Mouse (Mus musculus) MEL-GATA-1-ER (cell line): ENCODE data around the gene Nupr1.

ENCODE experiments used
- DNase-seq: peaks from one replicate; pipeline ENCODE4 v3.0.0-alpha.2; 2012; ENCODE audit warnings: low read depth; ENCODE audit errors: extremely low read depth

The Nupr1 gene

GRCm38 (mm10) chr7:126630824-126631518 is at the start of gene Nupr1:
TSS of gene Nupr1 (minus strand) at chr7:126630861.
- no peak for DNase-seq

DNA sequence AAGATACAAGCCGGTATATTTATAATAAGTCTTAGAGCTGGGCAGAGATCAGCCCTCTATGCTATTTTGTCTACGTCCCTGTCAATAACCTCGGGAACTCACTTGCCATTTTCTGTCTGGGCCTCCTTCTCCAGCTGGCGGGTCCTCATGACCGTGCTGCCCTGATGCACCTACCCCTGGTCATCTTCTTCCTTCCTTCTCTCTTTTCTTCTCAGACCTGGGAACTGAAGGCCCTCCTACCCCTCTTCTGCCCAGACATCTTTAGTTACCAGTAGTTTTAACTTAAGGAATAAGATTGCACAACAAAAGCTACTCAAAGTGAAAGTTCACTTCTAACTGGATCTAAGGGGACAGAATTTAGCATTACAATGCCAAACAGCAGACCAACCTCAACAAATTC is 49.0 kb upstream of the Nupr1 start:
- DNase-seq, result no peak

DNA sequence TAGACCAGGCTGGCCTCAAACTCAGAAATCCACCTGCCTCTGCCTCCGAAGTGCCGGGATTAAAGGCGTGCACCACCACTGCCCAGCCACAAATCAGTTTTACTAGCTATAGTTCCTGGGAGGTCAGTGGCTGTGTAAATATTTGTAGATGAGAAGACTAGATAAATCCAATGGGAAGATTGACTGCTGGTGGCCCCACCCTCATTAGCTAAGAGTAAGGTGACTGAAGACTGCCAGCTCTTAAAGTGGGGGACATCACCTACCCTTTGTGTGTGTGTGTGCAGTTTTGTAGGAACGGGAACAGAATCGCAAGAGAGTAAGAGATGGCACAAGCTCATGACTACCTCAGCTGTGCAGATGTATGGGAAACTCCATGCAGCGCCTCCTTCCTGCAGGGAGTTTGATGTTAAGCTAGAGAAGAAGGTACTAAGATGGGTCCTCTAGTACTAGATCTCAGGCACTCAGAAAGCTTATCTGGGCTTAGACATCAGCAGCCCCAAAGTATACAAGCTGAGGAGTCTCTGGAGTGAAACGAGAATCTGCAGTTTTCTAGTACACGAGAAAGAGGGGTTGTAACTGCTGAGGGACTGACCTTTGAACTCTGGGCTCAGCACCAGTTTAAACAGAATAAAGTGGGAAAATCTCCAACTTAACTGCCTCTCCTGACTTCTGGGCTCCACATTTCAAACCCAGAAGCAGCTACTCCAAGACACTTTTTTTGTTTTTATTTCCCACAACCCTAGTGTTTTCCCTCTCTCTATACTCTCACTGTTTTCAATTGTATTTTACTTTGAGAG is 48.1 kb upstream of the Nupr1 start:
- no peak for DNase-seq

DNA sequence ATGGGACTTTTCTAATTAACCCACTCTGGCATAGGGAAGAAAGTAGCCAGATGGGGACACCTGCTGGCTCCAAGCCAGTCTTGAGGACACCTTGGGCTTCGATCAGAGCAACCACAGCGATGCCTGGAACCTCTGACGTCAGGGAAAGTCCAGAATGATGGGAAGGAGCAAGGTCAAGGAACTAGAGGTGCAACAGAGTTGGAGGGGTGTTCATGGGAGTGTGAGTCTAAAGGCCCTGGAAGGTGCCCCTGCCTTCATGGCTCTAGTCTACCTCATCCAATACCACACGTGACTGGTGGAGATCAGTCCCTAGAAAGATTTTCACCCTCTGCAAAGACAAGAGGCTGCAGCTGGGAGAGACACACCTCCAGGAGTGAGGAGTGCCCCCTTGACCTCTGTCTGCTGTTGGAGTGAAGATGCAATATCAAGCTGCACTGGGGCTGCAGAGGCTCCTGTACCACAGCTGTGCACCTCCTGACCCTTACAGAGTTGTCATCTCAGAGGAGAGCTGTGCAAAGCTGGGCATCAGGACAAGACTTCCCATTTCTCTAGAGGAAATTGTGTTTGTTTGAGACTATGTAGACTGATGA is 46.1 kb upstream of the Nupr1 start:
- no peak for DNase-seq

GRCm38 (mm10) chr7:126676207-126676606 is 45.5 kb upstream of the Nupr1 start, which contains the start of gene Sult1a1:
TSS of gene Sult1a1 (minus strand) at chr7:126676432.
- DNase-seq, result no peak

DNA sequence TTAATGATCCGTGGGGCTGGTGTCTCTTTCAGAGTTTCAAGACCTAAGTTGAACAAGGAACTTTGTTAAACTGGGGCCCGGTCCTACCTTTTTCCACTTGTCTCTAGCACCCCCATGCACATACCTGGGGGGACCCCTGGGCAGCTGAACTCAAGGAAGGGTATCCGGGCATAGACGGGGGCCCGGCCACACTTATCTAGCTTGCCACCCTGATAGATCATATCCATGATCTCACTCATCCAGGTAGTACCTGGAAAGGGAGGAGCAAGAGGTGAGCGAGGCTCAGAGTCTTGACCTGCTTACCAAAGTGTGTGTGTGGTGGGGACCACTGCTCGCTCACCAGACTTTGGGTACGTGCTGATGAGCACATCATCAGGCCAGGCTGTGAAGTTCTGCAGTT is 44.4 kb upstream of the Nupr1 start:
- no peak for DNase-seq

- DNase-seq, result no peak
Observed at GRCm38 (mm10) chr7:126672111-126672510, 41.5 kb upstream of the Nupr1 start.

DNA sequence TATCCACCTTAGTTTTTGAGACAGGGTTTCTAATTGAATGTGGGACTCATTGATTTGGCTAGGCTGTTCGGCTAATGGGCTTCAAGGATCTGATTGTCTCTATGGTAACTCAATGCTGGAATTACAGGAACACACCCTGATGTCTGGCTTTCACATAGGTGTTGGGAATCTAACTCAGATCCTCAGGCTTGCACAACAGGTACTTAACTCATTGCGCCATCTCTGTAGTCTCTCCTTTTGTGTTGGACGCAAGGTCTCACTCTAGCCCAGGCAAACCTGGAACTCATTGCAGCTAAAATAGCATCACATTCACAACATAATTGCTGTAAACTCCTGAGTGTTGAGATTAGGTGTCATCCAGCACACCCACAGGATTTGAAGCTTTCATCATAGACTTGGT is 39.5 kb upstream of the Nupr1 start:
- no peak for DNase-seq

DNA sequence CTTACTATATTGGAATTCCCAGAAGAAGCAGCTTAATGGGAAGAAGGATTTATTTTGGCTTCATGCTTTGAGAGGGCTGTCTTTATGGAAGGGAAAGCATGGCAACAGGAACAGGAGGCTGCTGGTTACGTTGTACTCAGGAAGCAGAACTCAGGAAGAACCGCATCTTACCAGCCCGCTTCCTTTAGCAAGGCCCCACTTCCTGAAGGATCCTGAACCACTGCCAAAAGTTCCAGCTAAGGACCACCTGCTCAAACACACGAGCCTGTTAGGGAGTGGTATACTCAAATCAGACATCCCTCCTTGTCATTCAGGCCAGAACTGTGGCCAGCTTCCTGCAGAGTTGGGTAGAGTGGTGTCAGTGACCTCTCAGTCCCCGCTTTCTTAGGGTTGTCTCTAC is 37.8 kb upstream of the Nupr1 start:
- DNase-seq, result no peak

DNA sequence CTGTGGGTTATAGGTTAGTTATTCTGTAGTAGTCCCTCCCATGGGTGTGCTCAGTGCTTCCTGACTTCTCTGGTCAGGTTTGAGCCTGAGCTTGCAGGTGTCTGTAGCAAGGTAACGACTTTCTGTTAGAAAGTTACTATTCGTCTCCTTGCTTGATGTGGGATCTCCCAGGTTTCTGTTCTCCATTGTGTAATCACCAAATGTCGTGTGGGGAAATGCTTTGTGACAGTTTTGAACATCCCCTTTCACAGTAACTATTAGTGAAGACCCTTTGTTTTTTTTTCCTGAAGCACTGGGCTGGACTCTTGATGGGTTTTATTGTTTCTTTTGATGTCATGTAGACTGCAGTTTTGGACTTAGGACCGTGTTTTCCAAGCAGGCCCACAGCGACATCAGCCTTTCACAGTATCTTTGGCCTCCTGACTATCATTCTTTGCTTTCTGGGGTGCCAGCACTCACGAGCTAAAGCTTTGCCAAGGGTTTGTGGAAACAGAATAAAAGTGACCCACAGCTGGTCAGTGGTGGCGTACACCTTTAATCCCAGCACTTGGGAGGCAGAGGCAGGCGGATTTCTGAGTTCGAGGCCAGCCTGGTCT is 36.9 kb upstream of the Nupr1 start:
- no peak for DNase-seq

GRCm38 (mm10) chr7:126665269-126665668 is 34.6 kb upstream of the Nupr1 start:
- DNase-seq, result no peak

- no peak for DNase-seq
Observed at GRCm38 (mm10) chr7:126663646-126664045, 33.0 kb upstream of the Nupr1 start.

GRCm38 (mm10) chr7:126659771-126660170 is 29.1 kb upstream of the Nupr1 start:
- no peak for DNase-seq

DNA sequence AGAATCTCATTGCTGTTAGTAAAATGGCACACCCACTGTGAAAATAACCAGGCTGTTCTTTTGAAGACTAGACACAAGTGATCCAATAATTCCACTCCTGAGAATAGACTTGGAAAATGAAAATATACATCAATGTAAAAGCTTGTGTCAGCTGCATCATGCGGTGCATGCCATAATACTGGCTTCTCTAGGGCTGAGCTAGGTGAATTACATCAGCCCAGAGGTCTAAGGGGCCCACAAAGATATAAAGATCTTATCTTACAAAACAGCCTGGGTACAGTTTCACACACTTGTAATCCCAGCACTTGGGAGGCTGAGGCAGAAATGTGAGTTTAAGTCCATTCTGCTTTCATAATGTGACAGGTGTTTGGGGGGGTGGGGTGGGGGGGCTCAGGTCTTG is 26.9 kb upstream of the Nupr1 start:
- no peak for DNase-seq

GRCm38 (mm10) chr7:126655695-126656094 is 25.0 kb upstream of the Nupr1 start:
- peak; percentile 47 for DNase-seq

DNA sequence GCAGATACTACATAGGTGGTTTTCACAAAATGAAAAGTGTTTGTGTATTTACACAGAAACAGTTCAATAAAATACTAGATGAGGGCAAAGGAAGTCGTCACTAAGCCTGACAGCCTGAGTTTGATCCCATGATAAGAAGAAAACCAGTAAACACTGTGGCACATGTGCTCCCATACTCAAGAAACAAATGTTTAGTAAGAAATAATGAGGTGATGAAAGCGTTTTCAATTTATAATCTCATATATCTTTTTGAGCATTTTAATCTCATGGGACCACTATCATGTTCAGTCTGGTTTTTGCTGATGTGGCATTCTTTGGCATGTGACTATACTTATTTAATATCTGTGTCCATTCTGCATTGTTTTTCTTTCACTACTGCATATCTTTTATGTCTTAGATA is 23.3 kb upstream of the Nupr1 start:
- no peak for DNase-seq

DNA sequence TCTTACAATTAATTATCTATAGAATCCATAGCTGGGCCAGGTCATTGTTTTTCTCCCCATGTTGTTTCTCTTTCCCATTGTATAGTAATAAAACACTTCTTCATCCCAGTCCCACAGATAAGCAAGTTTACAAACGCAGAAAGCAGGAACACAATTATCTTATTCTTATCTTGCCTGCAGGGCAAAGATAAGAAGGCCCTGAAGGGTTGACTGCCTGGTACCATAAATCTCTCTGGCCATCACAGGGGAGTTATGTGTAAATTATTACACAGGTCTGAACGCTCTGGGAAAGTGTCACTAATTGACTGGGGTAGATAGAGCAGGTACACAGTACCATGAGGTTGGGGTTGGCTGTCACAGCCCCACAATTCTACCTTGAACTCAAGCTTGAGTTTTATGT is 20.2 kb upstream of the Nupr1 start:
- no peak for DNase-seq

DNA sequence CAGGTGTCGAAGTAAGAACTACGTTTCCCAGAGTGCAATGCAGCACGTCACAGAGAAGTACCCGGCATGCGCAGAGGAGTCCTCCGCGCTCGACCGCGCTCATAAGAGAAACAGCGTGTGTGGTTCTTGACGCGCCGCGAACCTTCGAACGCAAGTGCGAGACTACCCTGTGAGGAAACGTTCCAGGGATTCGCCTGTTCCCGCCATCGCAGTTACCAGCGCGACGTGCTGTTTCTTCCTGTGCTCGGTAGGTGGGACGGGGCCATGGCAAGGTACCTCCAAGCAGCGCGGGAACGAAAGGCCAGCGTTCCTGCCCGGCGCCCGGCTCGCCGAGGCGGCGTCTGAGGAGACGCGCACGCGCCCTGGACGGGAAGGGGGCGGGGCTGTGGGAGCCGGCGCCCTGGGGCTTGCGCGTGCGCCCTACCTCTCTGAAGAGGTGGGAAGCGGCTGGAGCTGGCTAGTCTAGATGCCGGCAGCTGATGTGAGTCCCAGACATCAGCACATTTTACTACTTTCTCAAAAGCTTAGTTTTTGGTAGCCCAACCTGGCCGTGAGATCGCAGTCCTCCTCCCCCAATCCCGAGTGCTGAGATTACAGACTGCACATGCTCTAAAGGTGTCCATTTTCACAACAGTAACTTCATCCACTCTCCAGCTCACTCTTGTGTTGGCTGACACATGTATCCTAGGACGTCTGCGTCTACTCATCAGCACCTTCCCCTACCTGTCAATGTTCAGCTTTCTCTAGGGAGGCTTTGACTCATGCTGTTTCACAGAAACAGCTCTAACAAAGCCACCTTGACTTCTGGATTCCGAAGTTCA is 18.8 kb upstream of the Nupr1 start, which contains the start of gene Sgf29:
TSS of gene Sgf29 (plus strand) at position 79 of the 821 bp plus-strand sequence.
- DNase-seq, result peak; percentile 86

DNA sequence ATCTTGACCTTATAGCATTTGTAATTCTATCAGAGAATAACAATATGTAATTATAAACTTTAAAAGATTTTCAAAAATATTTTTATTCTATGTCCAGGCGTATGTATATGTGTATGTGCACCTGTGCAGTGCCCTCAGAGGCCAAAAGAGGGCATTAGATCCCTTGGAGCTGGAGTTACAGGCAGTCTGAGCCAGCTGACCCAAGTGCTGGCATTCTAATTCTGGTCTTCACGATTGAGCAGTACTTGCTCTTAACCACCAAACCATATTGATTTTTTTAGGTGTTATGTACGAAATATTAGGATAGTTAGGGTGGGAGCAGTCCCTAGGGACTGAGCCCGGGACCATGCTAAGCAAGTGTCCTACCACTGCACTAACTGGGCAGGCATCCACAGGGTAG is 17.8 kb upstream of the Nupr1 start:
- DNase-seq, result no peak

DNA sequence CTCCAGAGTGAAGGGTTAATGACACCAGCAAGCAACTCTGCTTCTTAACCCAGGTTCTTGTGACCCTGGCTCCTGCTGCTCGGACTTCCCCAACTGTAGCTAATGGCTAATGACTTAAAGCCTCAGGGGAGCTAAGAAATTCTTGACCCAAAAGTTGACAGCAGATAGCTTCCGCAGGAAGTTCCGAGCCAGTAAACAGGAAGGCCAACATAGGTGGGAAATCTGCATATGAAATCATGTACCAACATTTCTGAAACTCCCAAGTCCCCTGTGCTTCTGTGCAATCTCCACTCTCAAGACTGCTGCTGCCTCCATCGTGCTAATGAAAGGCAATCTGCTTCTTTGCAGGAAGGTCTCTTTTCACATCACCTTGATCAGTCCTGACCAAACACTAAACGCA is 15.0 kb upstream of the Nupr1 start:
- DNase-seq, result no peak

GRCm38 (mm10) chr7:126644914-126645313 is 14.3 kb upstream of the Nupr1 start:
- no peak for DNase-seq
